Mouse (Mus musculus): Measurements from ENCODE around the gene Olfr550. TPM values are rescaled to one million over a fixed set of nuclear protein-coding genes. Genes with fewer than 3 reads are reported as not detected.
"Not testable (repeated sequence)": the region's sequence is repeated elsewhere in the genome, so short reads cannot be mapped to it uniquely, and the experiment has no call there.

The Olfr550 gene
- under 1 TPM in 1 of 2 experiments, not detected in 1; 0.08 TPM for total RNA-seq (2021)

DNA sequence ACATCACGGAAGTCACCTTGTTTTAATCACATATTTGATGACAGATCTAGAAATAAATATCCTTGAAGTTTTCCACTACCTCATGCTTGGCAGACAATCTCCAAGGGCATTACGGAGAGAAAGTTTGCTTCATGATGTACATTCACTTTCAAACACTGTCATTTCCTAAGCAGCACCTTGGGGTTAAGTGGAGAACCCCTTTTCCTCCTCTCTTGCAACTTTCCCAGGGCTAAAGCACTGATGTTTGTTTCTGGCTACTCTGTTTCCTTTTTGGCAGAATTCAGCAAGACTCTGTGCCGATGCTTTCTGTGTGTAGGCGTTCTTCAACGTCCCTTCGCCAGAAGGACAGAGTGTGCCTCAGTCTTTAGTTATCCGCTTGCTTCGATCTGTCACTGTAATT, at the start of gene Olfr550:
TSS of gene Olfr550 (plus strand) at position 301 of the 400 bp plus-strand sequence.
- DNase-seq: no peak
- intact Hi-C loops (cut with DNase I): no loop called here

DNA sequence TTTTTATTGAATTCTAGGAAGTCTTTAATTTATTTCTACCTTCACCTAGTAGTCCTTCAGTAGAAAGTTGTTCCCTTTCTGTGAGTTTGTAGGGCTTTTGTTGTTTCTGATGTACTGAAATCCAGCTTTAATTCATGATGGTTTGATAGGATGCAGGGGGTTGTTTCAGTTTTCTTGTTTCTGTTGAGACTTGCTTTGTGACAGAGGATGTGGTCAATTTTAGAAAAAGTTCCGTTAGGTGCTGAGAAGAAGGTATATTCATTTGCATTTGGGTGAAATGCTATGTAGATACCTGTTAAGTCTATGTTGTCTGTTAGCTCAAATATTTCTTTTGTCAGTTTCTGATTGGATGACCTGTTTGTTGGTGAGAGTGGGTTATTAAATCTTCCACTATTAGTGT, 42.2 kb upstream of the Olfr550 start:
- DNase-seq: no peak
- intact Hi-C loops (cut with DNase I): no loop called here

DNA sequence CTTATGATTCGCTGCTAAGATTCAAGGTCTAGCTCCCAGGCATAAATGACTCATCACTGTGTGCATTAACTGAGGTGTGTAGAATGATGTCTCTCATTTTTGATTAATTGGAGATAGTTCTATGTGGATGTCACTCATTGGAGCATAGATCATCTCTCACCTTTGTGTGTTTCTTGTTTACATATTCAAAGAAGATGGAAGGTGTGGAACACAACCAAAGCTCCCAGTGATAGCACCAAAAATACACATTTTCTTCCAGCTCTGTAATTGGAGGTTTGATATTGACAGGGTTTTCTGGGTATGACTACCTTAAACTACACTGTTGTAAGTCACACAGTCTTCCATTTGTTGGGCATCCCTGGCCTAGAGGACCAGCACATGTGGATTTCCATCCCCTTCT, 36.8 kb upstream of the Olfr550 start, which contains the start of gene Olfr547:
TSS of gene Olfr547 (plus strand) at position 301 of the 400 bp plus-strand sequence.
- DNase-seq: no peak
- intact Hi-C loops (cut with DNase I): no loop called here

DNA sequence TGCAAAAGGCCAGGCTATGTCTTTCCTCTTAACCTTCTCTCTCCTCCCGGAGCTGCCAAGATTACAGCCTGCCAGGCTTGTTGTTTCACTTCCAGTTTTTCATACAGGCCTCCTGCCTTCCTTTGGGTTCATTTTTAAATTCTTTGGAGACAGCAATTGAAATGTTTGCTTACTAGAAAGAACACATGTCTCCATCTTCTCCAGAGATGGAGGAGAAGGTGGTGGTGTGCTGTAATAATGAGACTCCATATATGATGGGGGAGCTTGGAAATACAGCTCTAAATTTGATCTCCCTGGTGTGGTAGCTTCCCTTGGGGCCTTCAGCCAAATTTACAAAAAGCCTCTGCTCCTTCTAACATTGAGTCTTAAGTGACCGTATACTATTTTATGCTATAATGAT, 30.6 kb upstream of the Olfr550 start, which contains the start of gene Olfr548-ps1:
TSS of gene Olfr548-ps1 (plus strand) at position 301 of the 400 bp plus-strand sequence.
- intact Hi-C loops (cut with DNase I): no loop called here
- no peak for DNase-seq

DNA sequence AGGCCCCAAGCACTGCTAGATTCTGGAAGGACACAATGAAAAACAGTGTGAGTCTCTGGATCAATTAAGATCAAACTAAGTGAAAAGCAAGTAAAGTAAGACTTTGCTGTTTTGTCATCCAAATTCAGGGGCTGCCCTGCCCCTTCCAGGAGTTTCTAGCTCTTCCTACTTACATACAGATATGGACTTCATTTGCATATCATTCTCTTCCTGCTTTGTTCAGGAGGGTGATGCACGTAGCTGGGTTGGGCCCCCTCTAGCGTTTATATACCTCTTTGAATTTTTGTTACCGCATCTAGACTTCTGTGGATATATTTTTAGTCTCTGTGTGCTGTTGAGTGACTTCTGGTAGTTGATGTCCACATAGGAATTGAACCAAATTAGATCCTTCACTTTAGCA, 30.0 kb upstream of the Olfr550 start:
- intact Hi-C loops (cut with DNase I): no loop called here
- DNase-seq: no peak

DNA sequence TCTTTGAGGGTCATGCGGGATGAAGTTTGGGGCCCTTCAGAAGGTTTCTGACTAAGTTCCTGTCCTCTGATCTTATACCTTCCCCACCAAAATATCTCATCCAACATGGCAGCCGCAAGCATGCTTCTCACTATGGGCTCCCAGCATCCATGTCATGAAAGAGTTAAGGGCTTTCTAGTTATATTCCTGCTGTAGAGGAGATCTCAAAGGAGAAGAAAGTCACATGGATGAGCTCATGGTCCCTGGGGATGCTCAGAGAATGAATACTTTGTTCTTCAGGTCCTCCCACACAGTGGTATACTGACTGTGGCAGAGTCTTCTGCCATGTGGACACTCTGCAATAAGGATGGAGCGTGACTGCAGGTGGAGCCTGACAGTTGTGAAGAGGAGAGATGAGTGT, 21.7 kb upstream of the Olfr550 start, which contains the start of gene Olfr549:
TSS of gene Olfr549 (plus strand) at position 301 of the 400 bp plus-strand sequence.
- no peak for DNase-seq
- intact Hi-C loops (cut with DNase I): no loop called here

DNA sequence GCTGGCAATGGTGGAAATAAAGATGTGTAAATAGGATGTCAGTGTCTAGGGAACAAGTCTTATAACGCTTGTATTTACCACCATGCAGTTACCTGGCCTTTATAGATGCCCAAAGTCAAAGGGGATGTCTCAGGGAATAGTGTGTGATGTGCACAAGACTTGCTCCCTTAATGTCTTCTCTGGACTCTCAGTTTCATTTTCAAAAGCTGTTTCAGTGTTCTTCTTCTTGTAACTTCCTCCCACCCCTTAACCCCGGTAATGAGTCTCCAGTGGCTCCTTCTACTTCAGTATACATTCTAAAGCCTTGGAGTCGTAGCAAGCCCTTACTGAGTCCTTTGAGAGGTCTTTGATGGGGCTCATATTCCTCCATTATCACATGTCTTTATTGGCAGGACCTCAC, 18.0 kb upstream of the Olfr550 start:
- intact Hi-C loops (cut with DNase I): no loop called here
- DNase-seq: no peak

DNA sequence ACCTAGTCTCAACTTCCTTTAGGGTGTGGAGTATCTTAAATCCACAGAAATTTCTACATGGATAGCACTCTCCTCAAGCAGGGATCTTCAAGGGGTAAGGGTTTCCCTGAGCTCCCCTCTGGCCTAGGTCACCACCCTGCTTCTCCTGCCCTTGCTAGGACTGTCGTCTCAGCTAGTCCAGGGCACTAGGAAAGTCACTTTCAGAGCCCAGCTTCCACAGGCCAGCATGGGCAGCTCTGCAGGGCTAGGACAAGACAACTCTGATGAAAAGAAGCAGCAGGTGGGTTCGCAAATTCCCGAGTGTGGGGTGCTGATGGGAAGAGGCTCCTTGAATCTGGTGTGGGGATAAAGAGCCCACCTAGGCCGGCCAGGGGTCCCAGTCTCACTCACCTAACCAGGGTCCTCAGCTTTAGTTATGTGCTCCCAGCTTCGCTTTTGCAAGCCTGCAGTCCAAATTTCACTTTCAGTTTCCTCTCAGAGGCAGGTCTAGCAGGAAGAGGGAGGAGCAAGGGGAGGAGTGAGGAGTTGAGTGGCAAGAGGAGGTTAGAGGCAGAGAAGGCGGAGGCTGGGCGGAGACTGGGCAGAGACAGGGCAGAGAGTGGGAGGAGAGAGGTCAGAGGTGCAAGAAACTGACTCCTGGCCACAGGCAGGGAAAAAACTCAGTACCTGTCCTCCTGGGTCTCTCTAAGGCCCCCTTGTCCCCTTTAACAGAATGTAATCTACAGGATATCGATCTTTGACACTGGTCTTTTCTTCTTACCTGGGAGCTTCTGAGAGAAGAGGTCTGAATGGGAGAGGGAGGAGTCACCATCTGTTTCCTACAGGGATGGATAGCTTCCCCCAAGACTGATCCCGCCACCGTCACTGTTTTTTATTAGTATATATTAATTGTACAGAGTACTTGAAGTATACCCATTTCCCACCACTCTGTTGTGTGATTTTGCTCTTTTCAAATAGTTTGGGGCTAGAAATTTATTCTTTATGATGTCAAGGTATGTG, 5.9 kb upstream of the Olfr550 start, which contains the start of gene Trim21:
TSS of gene Trim21 (minus strand) at position 488 of the 999 bp plus-strand sequence.
- DNase-seq: peak; percentile 84 to 87
- intact Hi-C loops (cut with DNase I): loop anchor here (5.0 to 10.0 kb wide), 2 partner anchors 117 to 300 kb away; partner anchors contain the start of gene Stim1

DNA sequence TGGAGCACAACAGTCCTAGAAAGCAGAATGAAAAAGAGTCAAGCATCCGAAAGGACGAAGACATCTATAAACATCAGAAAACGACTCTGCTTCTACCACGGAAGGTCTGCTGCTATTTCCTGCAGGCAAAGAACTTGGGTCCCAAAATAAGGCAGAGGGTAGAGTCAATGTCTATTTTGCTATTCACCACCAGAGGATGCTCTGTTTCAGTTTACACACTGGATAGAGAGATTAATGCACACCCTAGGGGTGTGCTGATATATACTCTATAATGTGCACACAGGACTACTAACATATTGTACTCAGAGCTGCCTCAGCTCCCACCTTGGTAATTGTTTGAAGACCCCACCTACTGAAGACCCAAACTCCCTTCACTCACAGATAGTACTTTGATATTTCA, 5.0 kb upstream of the Olfr550 start:
- intact Hi-C loops (cut with DNase I): loop anchor here (5.0 to 10.0 kb wide), 2 partner anchors 116 to 301 kb away; partner anchors contain the start of gene Stim1
- DNase-seq: no peak

DNA sequence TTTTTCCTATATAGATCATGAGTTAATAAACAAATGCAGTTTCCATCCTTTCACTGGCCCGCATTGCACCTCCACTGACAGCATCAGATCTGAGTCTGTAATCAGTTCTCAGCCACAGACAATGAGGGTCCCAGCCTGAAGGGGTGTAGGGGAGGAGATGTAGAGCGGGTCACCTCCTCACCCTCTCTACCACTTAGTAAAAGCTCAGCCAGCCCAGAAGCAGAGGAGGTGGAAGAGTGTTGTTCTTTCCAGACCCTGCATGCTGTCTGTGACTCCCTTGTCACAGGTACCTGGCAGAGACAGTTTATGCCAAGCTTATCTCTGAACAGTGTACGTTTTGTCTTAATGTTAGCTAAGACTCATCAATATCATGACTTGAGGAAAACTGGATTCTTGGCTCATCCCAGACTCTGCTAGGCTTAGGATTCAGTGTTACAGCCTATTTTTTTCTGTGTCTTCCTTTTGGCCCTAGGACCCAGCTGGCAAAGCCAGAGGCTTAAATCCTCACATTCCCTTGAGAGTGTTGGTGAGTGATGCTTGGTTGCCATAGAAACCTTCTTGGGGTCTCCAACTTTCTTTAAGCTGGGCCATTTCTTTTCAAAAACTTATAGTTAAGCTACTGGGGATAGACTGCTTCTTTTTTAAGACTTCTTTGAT, 2.1 kb downstream of the Olfr550 start:
- no peak for DNase-seq
- intact Hi-C loops (cut with DNase I): no loop called here

DNA sequence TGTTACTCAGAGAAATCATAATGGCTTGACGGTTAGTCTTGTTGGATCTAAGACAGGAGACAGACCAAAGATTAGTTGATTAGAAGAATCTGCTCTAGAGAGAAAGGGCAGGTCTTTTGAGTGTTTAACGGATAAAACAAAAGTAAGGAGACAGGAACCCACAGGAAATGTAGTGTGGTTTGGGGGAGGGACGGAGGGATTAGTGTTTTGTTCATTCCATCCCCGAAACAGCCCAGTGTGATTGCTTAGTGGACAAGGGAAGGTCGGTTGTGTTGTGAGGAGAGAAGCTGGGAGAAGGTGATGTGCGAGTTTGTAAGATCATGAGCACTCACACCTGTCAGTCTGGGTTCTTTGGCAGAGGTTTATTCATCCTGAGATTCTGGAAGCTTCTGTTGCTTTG, 4.8 kb downstream of the Olfr550 start:
- DNase-seq: no peak
- intact Hi-C loops (cut with DNase I): no loop called here

DNA sequence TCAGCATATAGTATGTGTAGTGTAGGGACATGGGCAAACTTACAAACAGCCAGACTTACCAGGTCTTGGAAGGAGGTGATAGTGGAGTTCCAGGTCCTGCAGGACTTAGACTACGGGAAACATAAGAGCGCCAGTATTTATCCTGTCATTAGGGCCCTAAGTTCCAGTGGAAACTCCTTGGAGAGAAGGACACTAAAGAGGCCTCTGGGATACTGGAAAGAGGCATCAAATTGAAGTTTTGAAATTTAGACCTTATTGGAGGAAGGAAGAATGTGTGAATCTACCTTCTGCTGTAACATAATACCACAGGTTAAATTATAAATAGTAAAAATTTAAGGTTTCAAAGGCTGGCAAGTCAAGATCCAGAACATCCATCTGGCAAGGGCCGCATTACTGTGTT, 20.5 kb downstream of the Olfr550 start, which contains the start of gene Olfr551:
TSS of gene Olfr551 (minus strand) at position 101 of the 400 bp plus-strand sequence.
- intact Hi-C loops (cut with DNase I): no loop called here

DNA sequence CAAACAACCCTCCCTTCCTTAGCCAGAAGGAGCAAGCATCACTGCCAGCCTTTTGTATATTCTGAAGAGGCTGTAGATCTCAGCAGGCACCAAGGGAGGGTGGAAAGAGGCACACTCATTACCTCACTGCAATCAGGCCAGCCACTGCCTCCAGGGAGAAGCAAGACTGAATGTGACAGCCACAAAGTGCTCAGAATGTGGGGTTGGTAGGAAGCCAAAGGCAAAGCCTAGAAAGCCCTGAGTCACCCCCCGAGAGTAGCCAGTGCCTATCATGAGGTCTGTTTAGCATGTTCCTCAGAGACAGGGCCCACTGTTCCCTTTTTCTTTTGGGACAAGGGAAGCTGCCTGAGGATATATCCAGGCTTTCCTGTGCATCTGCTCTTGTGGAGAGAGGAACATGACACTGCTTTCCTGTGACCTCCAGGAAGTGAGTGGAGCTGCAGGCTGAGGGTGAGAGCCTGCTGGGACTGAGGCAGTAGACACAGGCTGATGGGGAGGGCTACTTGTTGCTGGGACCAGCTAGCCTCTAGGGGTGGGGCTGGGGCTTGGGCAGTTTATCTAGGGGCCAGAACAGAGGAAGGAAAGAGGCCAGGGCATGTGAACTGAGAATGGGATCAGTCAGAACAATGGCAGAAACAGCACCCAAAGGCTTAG, 26.3 kb downstream of the Olfr550 start, which contains the start of gene Olfr552:
TSS of gene Olfr552 (plus strand) at position 393 of the 654 bp plus-strand sequence.
- no peak for DNase-seq
- intact Hi-C loops (cut with DNase I): no loop called here

More for the DNA sequence above, 20.5 kb downstream of the Olfr550 start, which contains the start of gene Olfr551:
- DNase-seq: no peak

DNA sequence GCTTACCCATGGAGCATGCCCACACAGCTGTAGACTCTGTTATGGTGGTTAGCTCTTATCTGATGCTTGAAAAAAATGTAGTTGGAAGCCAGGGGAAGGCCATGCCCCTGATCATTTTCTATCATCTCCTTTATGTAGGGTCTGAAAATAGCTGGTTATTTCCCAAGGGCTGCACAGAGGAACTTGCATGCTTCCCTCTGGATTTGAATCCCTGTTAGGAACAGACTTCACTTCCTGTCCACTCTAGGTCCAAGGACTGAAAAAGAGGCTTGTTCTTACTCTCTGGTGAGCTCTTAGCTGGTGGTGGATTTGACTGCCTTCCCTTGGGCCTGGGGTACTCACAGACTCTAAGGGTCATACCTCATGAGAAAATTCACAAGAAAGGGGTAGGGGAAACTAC, 46.9 kb downstream of the Olfr550 start, which contains the start of gene Olfr553:
TSS of gene Olfr553 (minus strand) at position 101 of the 400 bp plus-strand sequence.
- intact Hi-C loops (cut with DNase I): no loop called here

DNA sequence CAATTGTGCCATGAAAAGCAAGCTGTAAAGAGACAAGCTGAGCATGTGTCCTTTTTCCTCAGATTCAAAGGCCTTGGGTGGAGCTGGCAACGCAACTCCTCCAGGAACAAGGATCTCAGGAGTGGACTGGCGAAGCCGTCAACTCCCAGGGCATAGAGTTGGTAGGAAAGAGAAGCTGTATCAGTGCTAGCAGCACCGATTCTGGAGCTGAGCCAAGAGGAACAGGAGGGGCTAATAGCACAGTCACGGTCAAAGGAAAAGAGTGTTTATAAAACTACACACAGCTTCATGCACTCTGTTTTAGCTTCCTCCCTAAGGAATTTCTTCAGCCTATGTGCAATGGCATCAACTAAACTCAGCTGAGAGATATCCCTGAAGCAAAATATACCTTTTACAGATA, 48.4 kb downstream of the Olfr550 start:
- intact Hi-C loops (cut with DNase I): no loop called here
- peak; percentile 8 to 9 for DNase-seq

More for the DNA sequence above, 46.9 kb downstream of the Olfr550 start, which contains the start of gene Olfr553:
- DNase-seq: no peak

DNA sequence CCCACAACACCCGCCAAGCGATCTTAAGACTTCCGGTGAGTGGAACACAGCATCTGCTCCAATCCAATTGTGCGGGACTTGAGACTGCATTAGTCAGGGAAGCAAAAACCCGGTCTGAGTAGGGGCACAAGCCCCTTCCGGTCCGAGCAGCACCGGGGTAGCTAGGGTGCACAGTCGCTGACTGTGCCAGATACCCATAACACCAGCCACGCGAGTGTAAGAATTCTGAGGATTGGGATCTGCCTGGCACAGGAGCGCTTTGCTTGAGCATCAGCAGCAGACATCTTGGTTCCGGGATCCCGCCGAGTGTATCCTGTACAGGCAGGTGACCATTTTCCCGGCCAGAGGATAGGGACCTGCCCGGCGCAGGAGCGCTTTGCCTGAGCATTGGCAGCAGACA, 49.1 kb downstream of the Olfr550 start:
- intact Hi-C loops (cut with DNase I); DNase-seq: not testable (repeated sequence)

Data from heart, postnatal 36 days (tissue).